Mouse (Mus musculus) ES-Bruce4 (cell line): ENCODE results near the gene Col5a1. TPM values are rescaled to one million over a fixed set of nuclear protein-coding genes. Genes with fewer than 3 reads are reported as not detected.

Experiments used
- H3K27ac ChIP-seq: 2 replicates; pipeline ENCODE4 v1.5.1; 2012; ENCODE audit warnings: low read length, inconsistent platforms; ENCODE audit not compliant: insufficient read depth
- H3K27me3 ChIP-seq: 2 replicates; pipeline ENCODE4 v1.6.1; 2012; ENCODE audit warnings: mild to moderate bottlenecking, low read length, inconsistent platforms; ENCODE audit not compliant: control insufficient read depth, poor library complexity, insufficient read depth, severe bottlenecking
- H3K36me3 ChIP-seq: 2 replicates; pipeline ENCODE4 v1.6.1; 2012; ENCODE audit warnings: inconsistent platforms, mild to moderate bottlenecking, low read length, moderate library complexity; ENCODE audit not compliant: control insufficient read depth, poor library complexity, insufficient read depth, severe bottlenecking
- H3K4me1 ChIP-seq: one replicate; pipeline ENCODE4 v1.8.1; 2011; ENCODE audit warnings: low read length; ENCODE audit not compliant: control insufficient read depth, insufficient read depth
- H3K4me3 ChIP-seq: 2 replicates; pipeline ENCODE4 v1.5.1; 2011; ENCODE audit warnings: low read depth, mild to moderate bottlenecking, low read length
- H3K9ac ChIP-seq: 2 replicates; pipeline ENCODE4 v1.6.1; 2012; ENCODE audit warnings: low read depth, mild to moderate bottlenecking, inconsistent platforms; ENCODE audit not compliant: poor library complexity, severe bottlenecking
- H3K9me3 ChIP-seq: replicated peaks from 2 replicates; pipeline ENCODE4 v1.6.1; 2012; ENCODE audit warnings: mild to moderate bottlenecking, low read length, inconsistent platforms; ENCODE audit not compliant: control insufficient read depth, poor library complexity, insufficient read depth, severe bottlenecking
- CTCF ChIP-seq: IDR thresholded peaks from one replicate; pipeline ENCODE4 v1.8.1; 2011; ENCODE audit warnings: low read depth, low read length
- EP300 ChIP-seq: IDR thresholded peaks from 2 replicates; pipeline ENCODE4 v1.6.1; 2011; ENCODE audit warnings: low read depth, low read length; ENCODE audit not compliant: insufficient read depth
- POLR2A ChIP-seq: IDR thresholded peaks from one replicate; pipeline ENCODE4 v1.8.1; 2011; ENCODE audit warnings: low read length; ENCODE audit not compliant: insufficient read depth
- polyA plus RNA-seq: library from polyadenylated mRNA; stranded (reverse); fragments of >200 nt; gene quantifications from 2 replicates; pipeline ENCODE4 v1.2.4, GENCODE M21; 2011; ENCODE audit warnings: low read depth; ENCODE audit not compliant: missing spikeins, insufficient read depth, insufficient read length

Gene Col5a1
- polyA plus RNA-seq, 1 experiment, result 19.3 TPM

DNA sequence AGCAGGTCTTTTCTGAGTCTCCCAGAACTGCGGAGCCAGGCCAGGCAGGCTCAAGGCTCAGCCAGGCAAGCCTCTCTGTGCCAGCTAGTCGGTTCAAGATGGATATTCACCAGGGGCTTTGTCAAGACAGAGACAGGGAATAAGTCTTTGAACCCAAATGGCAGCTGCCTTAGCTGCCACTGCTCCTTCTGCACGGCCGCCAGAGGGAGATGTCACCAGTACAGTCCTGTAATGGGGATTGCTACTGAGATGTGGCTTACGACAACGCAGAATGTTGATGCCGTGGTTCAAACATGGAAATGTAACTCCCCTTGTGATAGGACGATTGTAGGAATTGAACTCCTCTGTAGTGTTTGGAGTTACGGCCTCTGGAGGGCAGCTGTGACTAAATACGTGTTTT lies 199.9 kb downstream of the Col5a1 start:
- Histone ChIP-seq H3K9ac (no peak overlapping the region), H3K4me1 (no peaks in the 10 kb centered on the region), H3K27ac (no peak overlapping the region), H3K27me3 (no peaks in the 10 kb centered on the region), H3K4me3 (no peak overlapping the region), H3K36me3 (no peaks in the 10 kb centered on the region), H3K9me3 (no peaks in the 10 kb centered on the region)
- no peak for TF ChIP-seq POLR2A

DNA sequence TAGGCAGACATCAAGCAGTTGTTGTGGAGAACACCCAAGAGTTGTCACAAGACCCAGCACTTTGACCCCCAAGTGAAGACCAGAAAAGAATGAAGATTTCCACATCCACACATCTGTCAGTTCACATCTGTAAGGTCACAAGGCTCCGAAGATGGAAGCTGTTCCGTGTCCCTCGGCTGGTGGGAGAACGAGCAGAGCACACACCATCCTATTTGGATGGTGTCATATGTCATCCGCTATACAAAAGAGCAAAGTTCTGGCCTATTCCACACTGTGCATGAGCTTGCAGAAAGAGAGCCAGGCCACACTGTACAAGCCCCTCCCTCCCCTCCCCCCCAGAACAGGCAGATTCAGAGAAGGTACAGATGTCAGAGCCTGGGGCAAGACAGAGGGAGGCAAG lies 202.9 kb downstream of the Col5a1 start:
- Histone ChIP-seq H3K4me1 (no peaks in the 10 kb centered on the region), H3K36me3 (no peaks in the 10 kb centered on the region), H3K9me3 (no peaks in the 10 kb centered on the region), H3K27me3 (no peaks in the 10 kb centered on the region), H3K27ac (no peak overlapping the region), H3K4me3 (no peak overlapping the region), H3K9ac (no peak overlapping the region)
- no peak for TF ChIP-seq EP300
- TF ChIP-seq POLR2A, result no peak
- no peak for TF ChIP-seq CTCF

Other genes with a start within 250 kb of the Col5a1 start
- gene Rxra, start 210.0 kb upstream of the Col5a1 start, polyA plus RNA-seq, result 10.0 and 12.7 TPM in 2 replicates
- gene Fcnb, start 198.5 kb downstream of the Col5a1 start, polyA plus RNA-seq, result not detected in 2 replicates